Mouse (Mus musculus): Measurements from ENCODE around the gene Map3k12.
A peak's percentile ranks its signal among the peaks of the same experiment; 100 is the strongest.

Map3k12 gene

DNA sequence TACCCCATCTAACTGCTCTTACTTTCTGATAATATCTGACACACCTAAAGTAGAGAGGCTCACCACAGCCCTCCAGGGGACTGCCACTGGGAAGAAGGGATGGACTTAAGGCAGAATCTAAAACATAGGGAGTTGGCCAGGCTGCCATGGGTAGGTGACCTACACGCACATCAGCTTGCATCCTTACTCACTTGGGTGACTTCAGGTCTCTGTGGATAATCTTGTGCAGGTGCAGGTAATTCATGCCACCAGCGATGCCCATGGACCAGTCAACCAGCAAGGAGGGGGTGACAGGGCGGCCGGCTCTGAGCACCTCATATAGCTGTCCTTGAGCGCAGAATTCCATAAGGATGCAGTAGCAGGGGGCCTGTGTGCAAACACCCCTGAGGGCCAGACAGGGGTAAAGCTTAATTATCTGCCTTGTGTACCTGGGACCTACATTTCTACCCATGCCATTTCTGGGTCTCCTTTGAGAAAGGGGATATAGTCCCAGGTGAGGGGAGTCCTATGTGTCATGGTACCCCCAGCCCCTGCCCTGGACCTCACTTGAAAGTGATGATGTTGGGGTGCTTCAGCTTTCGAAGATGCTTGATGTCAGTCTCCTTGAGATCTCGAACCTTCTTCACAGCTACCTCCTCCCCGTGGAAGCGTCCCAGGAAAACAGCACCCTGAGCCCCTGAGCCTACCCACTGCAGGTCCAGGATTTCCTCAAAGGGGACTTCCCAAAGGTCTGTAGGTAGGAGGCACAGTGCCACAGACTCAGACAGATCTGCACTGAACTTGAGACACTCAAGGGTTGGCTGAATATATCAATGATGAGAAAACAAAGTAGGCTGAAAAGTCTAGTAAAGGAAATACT, 12.7 kb downstream of the Map3k12 start:
- no peak for DNase-seq (ENCODE audit: low read depth, low spot score)

DNA sequence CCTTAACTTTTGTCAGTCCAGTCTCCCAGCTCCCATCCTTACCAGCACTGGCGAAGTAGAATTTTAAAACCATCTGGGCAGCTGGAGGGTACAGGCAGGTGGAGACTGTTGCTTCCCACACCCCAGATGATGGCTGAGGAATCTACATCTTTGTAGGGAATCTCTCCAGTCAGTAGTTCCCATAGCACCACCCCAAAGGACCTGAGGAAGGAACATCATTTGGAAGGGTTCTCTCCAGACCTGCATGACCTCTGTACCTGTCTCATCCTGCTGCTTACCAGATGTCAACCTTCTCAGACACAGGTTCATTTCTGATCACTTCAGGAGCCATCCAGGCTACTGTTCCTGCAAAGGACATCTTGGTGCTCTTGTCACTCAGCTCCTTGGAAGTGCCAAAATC, 13.4 kb downstream of the Map3k12 start, which contains the start of gene Gm10337:
Gm10337 (plus strand) TSS at position 276 of the 400 bp plus-strand sequence.
- DNase-seq (ENCODE audit: low read depth, low spot score): no peak

DNA sequence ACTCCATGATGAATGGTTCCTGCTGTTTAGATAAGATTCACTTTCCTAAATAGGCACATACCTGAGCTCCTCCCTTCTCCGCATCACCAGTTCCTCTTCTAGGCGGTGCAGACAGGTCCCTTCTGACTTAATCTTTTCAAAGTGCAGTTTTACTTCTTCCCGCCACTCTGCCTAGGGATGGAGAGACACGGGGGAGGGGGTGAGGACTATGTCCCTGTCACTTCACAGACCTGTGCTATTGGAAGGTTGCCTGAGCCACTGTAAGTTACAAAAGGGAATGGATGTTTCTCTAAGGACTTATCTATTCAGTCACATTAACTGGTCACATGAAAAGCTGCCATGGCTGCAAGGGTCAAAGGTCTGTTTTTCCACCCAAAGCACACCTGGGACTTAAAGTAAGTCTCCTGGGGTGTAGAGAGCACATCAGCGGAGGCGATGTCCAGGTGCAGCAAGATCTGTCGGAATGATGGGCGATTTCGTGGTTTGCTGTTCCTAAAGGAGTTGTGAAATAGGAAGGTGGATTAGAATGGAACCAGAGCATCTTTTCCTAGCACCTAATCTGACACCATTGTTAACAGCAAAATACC, 14.5 kb downstream of the Map3k12 start:
- DNase-seq (ENCODE audit: low read depth, low spot score): no peak

DNA sequence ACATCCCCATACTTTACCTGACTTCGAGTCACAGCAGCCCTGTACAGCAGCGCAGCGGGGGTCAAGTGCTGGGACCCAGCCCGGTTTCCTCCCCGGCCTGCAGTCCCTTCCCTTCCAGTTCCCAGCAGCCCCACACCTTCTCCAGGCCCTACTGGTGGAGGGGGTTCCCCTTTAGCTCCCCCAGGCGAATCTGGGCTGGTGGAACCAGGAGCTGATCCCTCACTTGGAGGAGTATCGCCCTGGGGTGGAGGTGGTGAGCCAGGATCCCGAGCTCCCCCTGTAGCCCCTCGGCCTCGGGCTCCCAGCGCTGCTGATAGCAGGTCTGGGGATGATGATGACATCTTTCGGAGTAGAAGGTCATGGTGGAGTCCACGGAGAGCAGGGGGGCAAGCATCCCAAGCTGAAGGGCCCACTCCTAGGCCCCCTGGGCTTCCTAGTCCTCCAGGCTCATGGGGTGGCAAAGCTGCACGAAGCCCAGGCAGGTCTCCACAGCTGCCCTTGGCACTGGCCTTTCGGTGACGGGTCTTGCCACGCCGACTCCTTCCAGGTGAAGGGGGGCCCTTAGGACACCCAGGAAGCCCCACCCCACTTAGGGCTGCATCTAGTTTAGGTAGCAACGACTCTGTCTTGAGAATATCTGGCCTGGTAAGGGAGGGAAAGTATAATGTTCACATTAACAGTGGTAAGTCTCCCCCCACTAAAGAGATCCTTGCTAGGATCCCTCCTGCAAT, 15.6 kb downstream of the Map3k12 start:
- DNase-seq (ENCODE audit: low read depth, low spot score): no peak

DNA sequence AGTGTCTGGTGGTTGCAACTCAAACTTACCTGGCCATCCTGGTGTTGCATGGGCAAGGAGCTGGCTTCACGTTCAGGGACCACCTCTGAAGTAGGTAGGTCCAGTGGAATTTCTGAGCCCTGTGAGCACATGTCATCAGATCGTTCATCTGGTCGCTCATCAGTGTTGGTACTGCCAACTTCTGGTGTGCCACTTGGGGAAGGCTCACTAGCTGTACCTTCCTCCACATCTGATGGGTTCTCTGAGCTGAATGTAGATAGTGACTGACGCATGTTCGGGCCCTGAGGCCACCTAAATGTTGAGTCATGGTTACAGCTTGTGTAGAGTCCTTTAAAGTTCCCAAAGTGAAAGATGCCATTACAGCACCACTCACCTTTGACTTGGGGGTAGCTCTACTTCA, 16.4 kb downstream of the Map3k12 start:
- DNase-seq (ENCODE audit: low read depth, low spot score): no peak

DNA sequence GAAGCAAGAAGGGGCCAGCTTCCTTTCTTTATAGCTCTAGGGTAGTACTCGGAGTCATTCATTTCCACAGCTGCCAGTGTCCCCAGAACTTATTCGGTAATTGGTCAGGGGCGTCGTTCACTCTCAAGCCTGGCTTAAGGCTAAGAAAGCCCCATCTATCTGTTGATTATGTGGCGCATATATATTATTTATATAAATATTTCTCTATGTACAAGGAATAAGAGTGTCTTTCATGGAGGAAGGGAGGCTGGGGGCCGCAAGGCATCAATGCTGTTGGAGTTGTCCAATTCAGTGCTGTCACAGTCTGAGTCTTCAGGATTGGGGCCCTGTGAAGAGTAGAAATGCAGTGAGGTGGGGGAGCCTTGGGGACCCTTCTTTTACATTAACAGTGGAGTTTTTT, 17.0 kb downstream of the Map3k12 start:
- DNase-seq (ENCODE audit: low read depth, low spot score): no peak

DNA sequence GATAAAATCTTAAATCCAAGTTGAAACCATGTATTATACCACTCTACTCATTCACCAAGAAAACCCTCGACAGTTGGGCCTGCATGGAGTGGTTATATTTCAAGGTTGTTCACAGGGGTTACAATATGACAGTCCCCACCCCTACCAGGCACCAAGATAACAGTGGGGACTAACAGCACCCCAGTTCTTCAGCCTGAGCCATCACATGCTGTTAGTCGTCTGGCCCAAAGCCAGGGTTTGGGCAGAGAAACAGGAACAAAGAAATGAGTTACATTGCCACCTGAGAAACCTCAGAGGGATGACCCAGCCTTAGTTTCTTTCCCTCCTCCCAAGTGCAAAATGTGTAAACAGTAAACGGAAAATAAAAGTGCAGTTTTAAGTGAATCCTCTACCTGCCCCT, 17.5 kb downstream of the Map3k12 start:
- DNase-seq (ENCODE audit: low read depth, low spot score): no peak

DNA sequence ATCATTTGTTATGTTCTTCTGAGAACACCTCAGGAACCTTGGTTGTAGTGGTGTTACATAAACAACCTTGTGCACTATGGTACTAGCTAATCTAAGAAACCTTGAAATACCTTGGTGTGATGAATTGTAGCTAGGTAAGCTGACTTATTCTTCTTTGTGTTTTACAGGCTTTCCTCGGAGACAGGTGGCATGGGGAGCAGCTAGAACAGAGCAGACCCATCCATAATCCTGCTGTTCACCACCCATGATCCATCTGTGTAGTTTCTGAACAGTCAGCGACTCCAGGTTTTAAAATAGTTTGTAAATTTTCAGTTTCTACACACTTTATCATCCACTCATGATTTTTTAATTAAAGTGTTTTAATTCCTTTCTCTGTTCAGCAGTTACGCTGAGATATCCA, 18.5 kb downstream of the Map3k12 start:
- no peak for DNase-seq (ENCODE audit: low read depth, low spot score)

DNA sequence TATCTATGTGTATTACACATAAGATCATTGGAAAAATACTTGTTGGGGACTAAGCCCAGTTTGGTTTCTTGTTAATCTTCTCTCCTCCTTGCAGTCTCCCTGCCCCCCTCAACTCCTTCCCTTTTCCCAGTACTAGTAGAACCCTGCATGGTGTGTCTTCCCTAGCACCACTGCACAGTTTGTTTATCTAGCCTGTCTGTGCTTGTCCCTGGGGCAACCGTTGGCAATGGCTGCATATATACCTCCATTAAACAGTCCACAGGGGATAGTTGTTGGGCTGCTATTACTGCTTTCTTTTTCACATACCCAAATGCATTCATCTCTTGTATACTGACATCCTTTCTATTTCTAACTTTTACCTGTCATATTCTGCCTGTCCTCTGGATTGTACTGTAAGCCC, 29.2 kb downstream of the Map3k12 start:
- DNase-seq (ENCODE audit: low read depth, low spot score): no peak

DNA sequence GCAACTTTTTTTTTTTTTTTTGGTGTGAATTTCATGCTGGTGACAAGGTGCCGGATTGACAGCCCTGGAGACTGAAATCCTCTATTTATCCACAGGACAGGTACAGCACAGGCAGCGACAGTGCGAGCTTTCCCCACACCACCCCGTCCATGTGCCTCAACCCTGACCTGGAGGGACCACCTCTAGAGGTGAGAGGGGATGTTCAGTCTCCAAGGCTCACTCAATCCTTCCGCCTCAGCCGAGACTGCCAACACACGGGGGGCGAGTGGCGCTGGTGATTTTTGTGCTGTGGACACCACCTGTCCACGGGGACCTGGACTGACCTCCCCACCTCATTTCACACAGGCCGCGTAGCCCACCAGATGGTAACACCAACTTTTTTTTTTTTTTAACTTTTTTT, 31.0 kb downstream of the Map3k12 start:
- no peak for DNase-seq (ENCODE audit: low read depth, low spot score)

DNA sequence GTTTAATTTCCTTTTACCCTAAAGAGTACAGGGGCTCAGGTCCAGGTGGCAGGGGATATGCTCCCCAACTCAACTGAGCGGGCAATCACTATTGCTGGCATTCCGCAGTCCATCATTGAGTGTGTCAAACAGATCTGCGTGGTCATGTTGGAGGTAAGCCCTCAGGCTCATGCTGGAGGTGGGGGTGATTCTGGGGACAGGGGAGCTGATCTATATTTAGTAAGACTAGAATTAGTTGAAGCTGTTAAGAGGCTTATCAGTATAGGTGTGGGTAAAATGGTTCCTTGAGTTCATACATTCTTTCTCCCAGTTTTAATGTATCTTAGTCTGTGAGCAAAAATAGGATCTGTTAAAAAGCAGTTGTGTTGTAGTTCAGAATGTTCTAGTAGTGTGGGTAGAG, 33.7 kb downstream of the Map3k12 start:
- DNase-seq (ENCODE audit: low read depth, low spot score): peak; percentile 71

DNA sequence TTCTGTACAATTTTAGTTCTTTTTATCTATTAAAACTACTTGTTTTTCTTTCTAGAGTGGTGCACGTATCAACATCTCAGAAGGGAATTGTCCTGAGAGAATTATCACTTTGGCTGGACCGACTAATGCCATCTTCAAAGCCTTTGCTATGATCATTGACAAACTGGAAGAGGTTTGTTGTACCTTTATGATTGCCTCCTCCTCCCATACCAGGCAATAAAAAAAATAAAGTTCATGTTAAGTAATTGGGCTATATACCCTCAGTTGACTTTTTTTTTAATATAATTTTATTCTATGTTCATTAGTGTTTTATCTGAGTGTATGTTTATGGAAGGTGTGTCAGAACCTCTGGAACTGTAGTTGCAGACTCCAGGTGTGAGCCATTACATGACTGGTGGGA, 42.3 kb downstream of the Map3k12 start:
- DNase-seq (ENCODE audit: low read depth, low spot score): no peak

DNA sequence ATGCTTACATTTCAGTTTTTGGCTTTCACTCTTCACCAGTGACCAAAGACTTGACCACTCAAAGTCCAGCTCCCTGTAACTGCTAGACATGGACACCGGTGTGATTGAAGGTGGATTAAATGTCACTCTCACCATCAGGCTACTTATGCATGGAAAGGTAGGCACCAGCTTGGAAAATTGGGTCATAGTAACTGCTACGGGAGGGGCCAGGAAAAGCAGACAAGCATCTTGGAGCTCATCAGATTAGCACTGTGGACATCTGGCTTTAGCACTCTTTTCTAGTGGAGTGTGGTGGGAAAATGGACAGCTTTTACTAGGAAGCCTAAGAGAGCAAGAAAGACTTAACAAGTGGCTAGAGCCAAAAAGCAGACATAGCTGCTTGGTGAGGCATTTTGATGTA, 43.6 kb downstream of the Map3k12 start:
- DNase-seq (ENCODE audit: low read depth, low spot score): peak; percentile 72

DNA sequence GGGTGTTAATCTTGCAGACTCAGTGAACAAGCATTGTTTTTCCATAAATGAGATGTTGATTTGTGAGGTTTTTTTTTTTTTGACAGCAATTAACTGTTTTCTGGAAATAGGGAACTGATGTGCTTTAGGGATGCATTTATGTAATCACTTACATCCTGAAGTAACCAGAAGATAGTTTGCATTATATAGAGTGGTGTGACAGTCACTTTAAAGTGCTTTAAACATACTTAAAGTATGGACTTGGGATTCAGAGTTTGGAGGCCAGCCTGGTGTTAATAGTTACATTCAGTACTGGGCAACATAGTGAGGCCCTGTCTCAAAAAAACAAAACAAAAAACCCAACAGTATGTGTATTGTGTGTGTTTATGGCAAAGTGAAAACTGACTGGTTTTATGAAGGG, 45.1 kb downstream of the Map3k12 start:
- DNase-seq (ENCODE audit: low read depth, low spot score): no peak

DNA sequence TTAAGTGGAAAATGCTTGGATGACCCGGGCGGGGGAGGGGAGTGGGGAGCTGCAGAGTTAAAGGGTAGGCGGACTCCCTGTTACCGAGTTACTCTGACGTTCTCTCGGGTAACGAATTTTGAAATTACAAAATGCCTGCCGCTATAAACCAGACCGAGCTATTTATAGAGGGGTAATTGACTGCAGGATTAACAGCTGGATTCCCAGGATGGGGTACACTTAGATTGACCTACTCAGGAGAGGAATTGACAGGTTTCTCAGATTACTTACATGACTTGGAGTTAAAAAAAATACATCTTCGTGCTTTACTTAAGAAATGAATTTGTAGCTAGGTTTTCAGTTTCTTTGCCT, 45.6 kb downstream of the Map3k12 start:
- peak; percentile 61 for DNase-seq (ENCODE audit: low read depth, low spot score)

DNA sequence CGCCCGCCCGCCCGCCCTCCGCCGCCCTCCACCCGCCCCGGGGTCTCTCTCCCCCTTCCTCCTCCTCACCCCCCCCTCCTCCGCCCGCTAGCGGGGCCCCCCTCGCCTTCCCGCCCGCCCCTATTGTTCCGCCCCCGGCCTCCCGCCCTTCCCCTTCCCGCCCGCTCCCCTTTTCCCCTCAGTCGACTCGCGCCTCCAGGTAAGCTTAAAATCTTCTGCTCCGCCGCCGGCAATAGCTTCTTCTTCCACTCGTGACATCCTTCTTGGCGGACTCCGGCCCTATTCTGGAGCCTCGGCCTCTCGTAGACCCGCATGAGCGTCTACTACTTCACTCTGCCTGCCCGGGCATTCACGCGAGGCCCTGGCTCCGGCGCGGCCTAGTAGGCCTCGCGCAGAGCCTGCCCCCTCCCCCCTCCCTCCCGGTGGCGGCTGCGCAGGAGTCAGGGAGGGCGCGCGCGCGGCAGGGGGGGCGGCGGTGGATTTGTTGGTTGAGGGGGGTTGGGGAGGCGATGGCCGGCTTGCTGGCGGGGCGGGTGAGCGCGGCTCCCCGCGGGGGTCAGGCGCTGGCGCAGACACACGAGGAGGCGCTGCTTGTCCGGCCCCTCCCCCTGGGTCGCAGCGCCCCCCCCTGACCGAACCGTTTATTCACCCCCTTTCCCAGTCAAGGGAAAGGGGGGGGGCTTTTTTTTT, 46.1 kb downstream of the Map3k12 start:
- peak; percentile 86 for DNase-seq (ENCODE audit: low read depth, low spot score)

DNA sequence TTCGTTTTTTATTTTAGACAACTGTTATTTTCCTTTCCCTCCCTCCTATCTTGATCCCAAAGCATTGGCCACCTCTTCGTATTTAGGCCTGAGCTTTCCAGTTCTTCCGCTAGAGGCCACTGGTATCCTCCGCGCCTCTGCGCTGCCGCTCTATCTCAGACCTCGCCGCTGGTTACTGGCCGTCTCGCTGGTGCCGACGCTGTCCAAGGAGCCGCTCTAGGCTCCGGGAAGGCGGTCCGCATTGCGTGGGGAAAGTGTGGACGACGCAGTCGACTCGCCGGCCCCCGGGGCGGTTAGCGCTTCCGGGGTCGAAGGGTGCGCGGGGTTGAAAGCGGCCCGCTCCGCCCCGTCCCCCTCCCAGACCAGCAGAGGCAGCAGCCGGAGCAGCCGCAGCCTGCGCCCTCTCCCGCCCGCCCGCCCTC, 46.7 kb downstream of the Map3k12 start, which contains the start of gene Pcbp2:
Pcbp2 (plus strand) TSS at position 357 of the 422 bp plus-strand sequence.
- peak; percentile 95 for DNase-seq (ENCODE audit: low read depth, low spot score)

DNA sequence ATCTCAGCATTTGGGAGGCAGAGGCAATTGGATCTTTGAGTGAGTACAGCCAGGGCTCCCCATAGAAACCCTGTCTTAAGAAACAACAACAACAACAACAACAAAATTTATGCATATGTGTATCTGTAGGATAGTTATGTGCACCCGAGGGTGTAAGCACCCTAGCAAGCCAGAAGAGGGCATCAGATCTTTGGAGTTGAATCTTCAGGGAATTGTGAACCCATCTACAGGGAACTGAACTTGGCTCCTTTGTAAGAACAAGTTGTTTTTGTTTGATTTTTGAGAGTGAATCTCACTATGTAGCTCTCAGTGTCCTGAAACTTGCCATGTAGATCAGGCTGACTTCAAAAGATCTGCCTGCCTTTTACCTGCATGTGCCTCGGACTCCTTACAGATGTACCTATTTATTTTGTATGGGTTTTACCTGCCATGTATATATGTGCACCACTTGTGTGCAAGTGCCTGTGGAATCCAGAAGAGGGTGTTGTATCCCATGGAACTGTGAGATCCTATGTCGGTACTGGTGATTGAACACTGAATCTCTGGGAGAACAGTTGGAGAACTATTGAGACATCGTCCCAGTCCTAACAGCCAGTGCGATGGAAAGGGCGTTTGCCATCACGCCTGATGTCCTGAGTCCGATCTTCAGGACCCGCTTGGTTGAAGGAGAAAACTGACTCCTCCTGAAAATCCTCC, 48.0 kb downstream of the Map3k12 start:
- DNase-seq (ENCODE audit: low read depth, low spot score): no peak

DNA sequence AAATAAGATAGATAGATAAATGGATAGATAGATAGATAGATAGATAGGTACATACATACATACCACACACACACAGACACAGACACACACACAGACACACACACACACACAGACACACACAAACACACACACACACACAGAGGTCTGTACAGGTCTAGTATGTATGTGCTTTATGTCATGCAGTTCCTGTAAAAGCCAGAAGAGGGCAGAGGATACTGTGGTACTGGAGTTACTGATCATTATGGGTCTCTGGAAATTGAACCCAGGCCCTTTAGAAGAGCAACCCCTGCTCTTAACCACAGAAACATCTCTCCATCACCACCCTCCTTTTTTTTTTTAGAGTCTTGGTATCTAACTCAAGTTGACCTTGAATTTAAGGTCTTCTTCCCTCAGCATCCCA, 53.2 kb downstream of the Map3k12 start:
- DNase-seq (ENCODE audit: low read depth, low spot score): no peak

DNA sequence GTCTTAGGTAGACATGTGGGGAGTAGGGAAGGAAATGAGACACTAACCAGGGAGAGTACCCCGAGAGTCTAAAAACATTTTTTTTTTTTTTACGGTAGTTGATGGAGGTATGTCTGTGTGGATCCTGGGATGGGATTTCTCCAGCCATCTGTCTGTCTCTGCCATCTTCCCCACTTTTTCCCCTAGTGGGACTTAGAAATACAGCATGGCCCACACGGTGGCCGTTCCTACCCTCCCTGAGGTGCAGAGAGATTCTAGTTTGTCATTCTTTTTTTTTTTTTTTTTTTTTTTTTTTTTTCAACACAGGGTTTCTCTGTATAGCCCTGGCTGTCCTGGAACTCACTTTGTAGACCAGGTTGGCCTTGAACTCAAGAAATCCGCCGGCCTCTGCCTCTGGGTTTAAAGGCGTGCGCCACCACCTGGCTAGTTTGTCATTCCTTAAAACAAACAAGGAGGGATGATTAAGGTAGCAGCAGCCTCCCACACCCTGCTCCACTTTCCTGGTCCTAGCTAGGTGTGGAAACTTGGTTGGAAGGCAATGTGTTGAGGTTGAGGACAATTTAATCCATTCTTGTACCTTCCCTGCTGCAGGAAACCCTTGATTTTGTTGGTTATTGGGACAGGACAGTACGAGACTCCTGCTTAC, 55.3 kb downstream of the Map3k12 start:
- no peak for DNase-seq (ENCODE audit: low read depth, low spot score)

DNA sequence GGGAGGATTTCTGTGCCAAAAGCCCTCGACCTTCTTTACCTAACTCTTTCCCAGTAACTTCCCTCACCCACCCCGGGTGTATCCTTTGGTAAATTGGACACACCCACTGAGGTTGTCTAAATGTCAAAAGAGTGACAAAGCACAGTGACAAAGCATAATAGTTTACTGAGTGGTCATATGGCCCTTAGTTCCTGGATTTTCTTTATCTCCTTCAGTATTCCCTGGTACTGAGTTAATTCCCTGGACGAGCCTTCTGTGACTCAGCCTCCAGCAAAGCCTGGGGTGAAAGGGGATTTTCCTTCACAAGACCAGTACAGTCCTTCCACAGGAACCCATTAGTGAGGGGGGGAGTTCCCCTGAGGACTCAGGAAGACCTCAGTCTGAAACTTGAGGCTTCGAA, 55.9 kb downstream of the Map3k12 start:
- no peak for DNase-seq (ENCODE audit: low read depth, low spot score)

Data from retina, adult 2 months (tissue).